In the genomic region with DNA sequence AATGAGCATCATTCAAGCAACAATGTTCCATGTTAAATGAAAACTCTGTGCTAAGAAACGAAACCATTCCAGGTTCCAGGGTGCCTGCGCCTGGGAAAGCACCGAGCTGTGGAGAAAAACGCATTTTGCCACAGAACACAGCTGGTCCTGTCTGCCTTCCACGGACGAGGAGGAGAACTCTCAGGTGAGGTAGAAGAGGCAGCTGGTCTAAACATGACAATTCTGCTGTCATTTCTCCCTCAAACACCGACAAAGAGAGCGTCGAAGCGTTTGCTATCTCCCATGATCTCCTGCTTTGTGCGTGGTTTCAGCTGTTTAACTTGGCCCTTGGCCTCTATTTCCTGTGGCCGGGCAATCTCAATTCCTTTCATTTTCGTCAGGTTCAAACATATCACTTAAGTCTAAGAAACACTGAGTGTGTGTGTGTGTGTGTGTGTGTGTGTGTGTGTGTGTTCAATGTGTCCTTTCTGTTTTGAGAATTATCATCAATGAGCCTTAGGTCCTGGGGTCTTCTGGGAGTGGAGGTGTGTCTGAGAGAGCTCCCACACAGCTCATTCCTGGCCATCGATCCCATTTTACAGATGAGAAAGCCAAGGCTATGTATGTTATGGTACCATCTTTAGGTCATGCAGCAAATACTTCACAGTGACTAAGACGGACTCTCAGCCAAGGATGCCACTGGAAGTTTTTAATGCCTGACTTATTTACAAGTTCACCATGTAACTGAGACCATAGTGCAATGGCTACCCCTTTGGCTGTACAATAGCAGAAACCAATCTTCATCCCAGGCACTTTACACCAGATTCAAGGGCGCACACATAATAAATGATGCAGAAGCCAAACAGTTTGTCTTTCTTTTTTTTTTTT, we compare ENCODE assay signal across 13 mouse cellular contexts. TPM values are rescaled to one million over a fixed set of nuclear protein-coding genes. Genes with fewer than 3 reads are reported as not detected.
DNase-seq lines count a peak whose midpoint lies in the region; ATAC-seq and TF ChIP-seq lines count a peak whose summit lies in the region.
"Had no signal": no experiment of that assay in that cellular context is flagged by ENCODE, and none has a peak within 500 bp of the region (broad histone marks: within the 10 kb centered on the region; RNA-seq: fewer than 3 reads in every experiment).

No protein-coding gene starts in this region.

- no peak for TF ChIP-seq POLR2A in CH12.LX (IDR thresholded peaks at IDR 0.05; ENCODE audit: low read depth, low read length)
- no peak for TF ChIP-seq POLR2A in cerebellum, adult 2 months (IDR thresholded peaks at IDR 0.05; ENCODE audit: borderline replicate concordance, insufficient read depth, low read length)

- no peak for DNase-seq in lung, embryonic 14.5 days
- DNase-seq in lung, postnatal 25 days (ENCODE audit: low spot score), result no peak
- no peak for DNase-seq in CH12.LX (ENCODE audit: extremely low read depth)
- DNase-seq in naive thymus-derived CD4-positive, alpha-beta T cell, adult 2 months (ENCODE audit: low read depth), result peak; percentile 55
- no peak for DNase-seq in retina, postnatal 1 day
- no peak for DNase-seq in cerebellum, adult 2 months
- DNase-seq: adrenal gland, postnatal 25 days; cerebellum, postnatal 10 days; kidney, adult 8-10 months; right cerebral cortex, postnatal 14 days had no signal

- peaks cover 39% of the 10 kb centered on the region for H3K4me1 ChIP-seq in lung, embryonic 14.5 days (ENCODE audit: insufficient read depth)
- peaks cover 3 to 32% of the 10 kb centered on the region in 2 experiments; a peak in 2 of 4 replicates for H3K4me1 ChIP-seq in CH12.LX (ENCODE audit: control insufficient read depth in 1 of 2, insufficient read depth in 2 of 2)
- peaks cover 39% of the 10 kb centered on the region for H3K4me1 ChIP-seq in brown adipose tissue, adult 24 weeks (ENCODE audit: control insufficient read depth, insufficient read depth, insufficient read length, low read length)
- H3K4me1 ChIP-seq in cerebellum, adult 2 months (ENCODE audit: control insufficient read depth, insufficient read depth, low read length), result no peaks in the 10 kb centered on the region

- no peak for TF ChIP-seq RAD21 in CH12.LX (IDR thresholded peaks at IDR 0.05; ENCODE audit: low read depth, low read length)

- no peaks in the 10 kb centered on the region for H3K36me3 ChIP-seq in lung, embryonic 14.5 days (ENCODE audit: insufficient read depth)
- peaks cover 0 to 35% of the 10 kb centered on the region in 2 experiments for H3K36me3 ChIP-seq in CH12.LX (replicated peaks in 1 of 2; ENCODE audit: control insufficient read depth in 1 of 2, insufficient read depth in 1 of 2, low read length in 1 of 2)
- H3K36me3 ChIP-seq: heart, embryonic 10.5 days; limb, embryonic 15.5 days had no signal

- 50% methylated on average over 16 of the region's 16 CpGs for WGBS in lung, embryonic 14.5 days
- WGBS in cerebellum, adult 2 months, result 80% methylated on average over 16 of the region's 16 CpGs

- H3K27me3 ChIP-seq in lung, embryonic 14.5 days (ENCODE audit: insufficient read depth, low read length), result no peaks in the 10 kb centered on the region
- H3K27me3 ChIP-seq in CH12.LX (replicated peaks), result no peaks in the 10 kb centered on the region
- no peaks in the 10 kb centered on the region for H3K27me3 ChIP-seq in cerebellum, adult 2 months (ENCODE audit: control insufficient read depth, insufficient read depth, low read length)
- H3K27me3 ChIP-seq: limb, embryonic 15.5 days had no signal

- no peak overlapping the region for H3K27ac ChIP-seq in lung, embryonic 14.5 days (ENCODE audit: low read depth)
- no peak overlapping the region for H3K27ac ChIP-seq in CH12.LX (ENCODE audit: insufficient read depth, low read depth)
- peak overlapping the region; percentile 89 for H3K27ac ChIP-seq in brown adipose tissue, adult 24 weeks (replicated peaks; ENCODE audit: low read depth, low read length)
- no peak overlapping the region for H3K27ac ChIP-seq in cerebellum, adult 2 months (ENCODE audit: insufficient read depth, low read length)
- H3K27ac ChIP-seq: heart, embryonic 10.5 days; limb, embryonic 15.5 days had no signal

- H3K9ac ChIP-seq in lung, embryonic 14.5 days, result no peak overlapping the region
- peak overlapping the region; percentile 21; the same call in 1 of the 2 replicates for H3K9ac ChIP-seq in CH12.LX (ENCODE audit: insufficient read depth, low read depth)
- H3K9ac ChIP-seq: limb, embryonic 15.5 days had no signal

- no peak for ATAC-seq in lung, embryonic 14.5 days (ENCODE audit: insufficient read depth)

- no peaks in the 10 kb centered on the region for H3K9me3 ChIP-seq in lung, embryonic 14.5 days (ENCODE audit: low read depth, low read length)
- no peaks in the 10 kb centered on the region for H3K9me3 ChIP-seq in CH12.LX (replicated peaks; ENCODE audit: low read length)
- H3K9me3 ChIP-seq: heart, embryonic 10.5 days; limb, embryonic 15.5 days had no signal

- dilution Hi-C loops in CH12.LX (cut with MboI; ENCODE audit: extremely low pct_ligation_motif_present, extremely low pct_unique_long_range_greater_than_20kb, low sequenced_read_pairs), result no loop called here

- in situ Hi-C loops in CH12.LX (cut with MboI; ENCODE audit: low pct_ligation_motif_present, low pct_unique_long_range_greater_than_20kb, low sequenced_read_pairs), result loop anchor here (25.0 kb wide), 1 partner anchor 901 kb away; no protein-coding TSS in a partner anchor

- no peak for TF ChIP-seq EP300 in CH12.LX (IDR thresholded peaks at IDR 0.05; ENCODE audit: low read length)

- peaks cover 4% of the 10 kb centered on the region; the same call in 1 of the 2 replicates for H3K79me2 ChIP-seq in CH12.LX (replicated peaks; ENCODE audit: control insufficient read depth, extremely low read depth, insufficient read depth, poor library complexity, severe bottlenecking)

- H3K4me2 ChIP-seq in lung, embryonic 14.5 days, result peak overlapping the region; percentile 31; the same call in 1 of the 2 replicates
- H3K4me2 ChIP-seq in CH12.LX (ENCODE audit: insufficient read depth, low read depth, poor library complexity, severe bottlenecking), result peak overlapping the region; percentile 68
- H3K4me2 ChIP-seq: limb, embryonic 15.5 days had no signal

- H3K4me3 ChIP-seq in lung, embryonic 14.5 days (ENCODE audit: low read depth, low read length), result no peak overlapping the region
- no peak overlapping the region for H3K4me3 ChIP-seq in CH12.LX (replicated peaks in 1 of 3; ENCODE audit: low read depth in 2 of 3, low read length in 2 of 3, poor library complexity in 1 of 3)
- H3K4me3 ChIP-seq in brown adipose tissue, adult 24 weeks (ENCODE audit: insufficient read depth, low read depth, low read length), result 0 out of 2 replicates have a peak overlapping the region, but pooled peaks have one; percentile 27
- H3K4me3 ChIP-seq in cerebellum, adult 2 months (replicated peaks; ENCODE audit: insufficient read depth, low read depth, low read length), result no peak overlapping the region
- H3K4me3 ChIP-seq: heart, embryonic 10.5 days; limb, embryonic 15.5 days had no signal

- no peak for TF ChIP-seq CTCF in lung, embryonic 14.5 days (IDR thresholded peaks at IDR 0.05; ENCODE audit: low read depth)
- TF ChIP-seq CTCF in CH12.LX (conservative IDR thresholded peaks at IDR 0.05 in 1 of 2, IDR thresholded peaks at IDR 0.05 in 1 of 2; ENCODE audit: low read depth in 2 of 2, low read length in 2 of 2), result no peak
- no peak for TF ChIP-seq CTCF in cerebellum, adult 2 months (IDR thresholded peaks at IDR 0.05; ENCODE audit: borderline replicate concordance, insufficient read depth, low read depth, low read length)

TF ChIP-seq in CH12.LX, 34 proteins besides CTCF, POLR2A, EP300 and RAD21:
- TF ChIP-seq ETS1 (conservative IDR thresholded peaks at IDR 0.05; ENCODE audit: low read depth, low read length) (no peak), SMC3 (IDR thresholded peaks at IDR 0.05; ENCODE audit: low read depth, low read length) (no peak), ZKSCAN1 (IDR thresholded peaks at IDR 0.05; ENCODE audit: borderline replicate concordance, low read depth, low read length) (no peak), HCFC1 (IDR thresholded peaks at IDR 0.05; ENCODE audit: low read depth, low read length) (no peak), JUND (conservative IDR thresholded peaks at IDR 0.05; ENCODE audit: low read depth, low read length) (no peak), CHD1 (IDR thresholded peaks at IDR 0.05; ENCODE audit: low read depth, low read length) (no peak), TBP (conservative IDR thresholded peaks at IDR 0.05; ENCODE audit: low read depth, low read length) (no peak), ZNF384 (IDR thresholded peaks at IDR 0.05; ENCODE audit: low read depth, low read length) (no peak), MAX (IDR thresholded peaks at IDR 0.05; ENCODE audit: low read length) (no peak), E2F4 (IDR thresholded peaks at IDR 0.05; ENCODE audit: insufficient replicate concordance, low read depth, low read length) (no peak), UBTF (IDR thresholded peaks at IDR 0.05; ENCODE audit: low read depth, low read length) (no peak), RCOR1 (conservative IDR thresholded peaks at IDR 0.05; ENCODE audit: low read depth, low read length) (no peak), PAX5 (IDR thresholded peaks at IDR 0.05; ENCODE audit: low read length) (no peak), CHD2 (IDR thresholded peaks at IDR 0.05; ENCODE audit: low read length) (no peak), TCF12 (IDR thresholded peaks at IDR 0.05; ENCODE audit: low read depth, low read length) (no peak), JUN (IDR thresholded peaks at IDR 0.05; ENCODE audit: insufficient read depth, low read depth, low read length) (no peak)

RNA-seq across cellular contexts. Expression of gene Pik3r1, which starts 31.3 kb away (rescaled TPM):
- 33.4 and 36.5 TPM in 2 replicates for polyA plus RNA-seq in lung, embryonic 14.5 days (2014; fragmentation: Nextera tagmentation; extraction: Ambion mirVana)
- total RNA-seq in CH12.LX (2012; rRNA removed), result 17.0 and 17.5 TPM in 2 replicates
- total RNA-seq in CH12.LX (2014; rRNA removed), result 20.2 and 21.0 TPM in 2 replicates
- 19.3 and 20.9 TPM in 2 replicates for polyA plus RNA-seq in CH12.LX (2012; ENCODE audit: insufficient read length, low read depth)
- polyA plus RNA-seq in brown adipose tissue, adult 24 weeks (2012; ENCODE audit: insufficient read depth, insufficient read length, missing spikeins), result 52.1 and 81.4 TPM in 2 replicates
- 44.9 and 51.6 TPM in 2 replicates for polyA plus RNA-seq in cerebellum, adult 2 months (2012; rRNA removed)
